Comparison of ENCODE assay signal across 36 mouse cellular contexts in the genomic region with DNA sequence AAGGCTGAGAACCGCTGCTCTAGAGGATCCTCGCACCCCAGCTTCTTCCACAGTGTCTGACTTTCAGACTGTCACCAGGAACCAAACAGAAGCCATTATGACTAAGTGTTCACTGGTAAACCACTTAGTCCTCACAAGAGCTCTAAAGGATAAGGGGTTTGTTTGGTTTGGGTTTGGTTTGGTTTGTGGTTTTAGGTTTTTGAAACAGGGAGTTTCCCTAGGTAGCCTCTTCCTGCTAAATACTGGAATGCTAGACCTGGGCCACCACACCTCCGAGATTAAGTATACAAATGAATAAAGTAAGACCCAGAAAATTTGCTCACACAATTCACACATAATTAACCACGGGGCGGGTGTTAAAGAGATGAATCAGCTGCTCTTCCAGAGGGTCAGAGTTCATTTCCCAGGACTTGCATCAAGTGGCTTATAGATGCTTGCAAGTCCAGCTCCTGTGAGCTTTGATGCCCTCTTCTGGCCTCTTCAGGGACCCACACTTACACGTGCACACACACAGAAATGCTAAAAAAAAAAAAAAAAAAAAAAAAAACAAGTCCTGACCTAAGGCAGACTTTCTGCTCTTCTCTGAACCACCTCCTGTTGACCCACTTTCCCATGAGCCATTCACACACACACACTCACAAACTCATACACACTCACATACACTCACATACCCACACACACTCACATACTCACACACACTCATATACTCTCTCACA. TPM values are rescaled to one million over a fixed set of nuclear protein-coding genes. Genes with fewer than 3 reads are reported as not detected.
DNase-seq lines count a peak whose midpoint lies in the region; ATAC-seq and TF ChIP-seq lines count a peak whose summit lies in the region.
"Had no signal": no experiment of that assay in that cellular context is flagged by ENCODE, and none has a peak within 500 bp of the region (broad histone marks: within the 10 kb centered on the region; RNA-seq: fewer than 3 reads in every experiment).

No protein-coding gene starts in this region.

- H3K4me2 ChIP-seq in liver, embryonic 12.5 days = no peak overlapping the region
- no peak overlapping the region for H3K4me2 ChIP-seq in CH12.LX (ENCODE audit: insufficient read depth, low read depth, poor library complexity, severe bottlenecking)
- H3K4me2 ChIP-seq: heart, embryonic 15.5 days; lung, embryonic 15.5 days; midbrain, embryonic 15.5 days; neural tube, embryonic 15.5 days had no signal

- no peaks in the 10 kb centered on the region for H3K4me1 ChIP-seq in liver, adult 2 months (ENCODE audit: control insufficient read depth, insufficient read depth, low read length)
- peaks cover 6% of the 10 kb centered on the region; the same call in 1 of the 2 replicates for H3K4me1 ChIP-seq in liver, embryonic 12.5 days
- H3K4me1 ChIP-seq in CH12.LX (ENCODE audit: control insufficient read depth in 1 of 2, insufficient read depth in 2 of 2) = no peaks in the 10 kb centered on the region
- H3K4me1 ChIP-seq: lung, embryonic 15.5 days; midbrain, embryonic 15.5 days; neural tube, embryonic 15.5 days had no signal

- no peak overlapping the region for H3K27ac ChIP-seq in liver, adult 2 months (replicated peaks; ENCODE audit: insufficient read depth, low read depth, low read length)
- H3K27ac ChIP-seq in liver, embryonic 12.5 days = no peak overlapping the region
- H3K27ac ChIP-seq in CH12.LX (ENCODE audit: insufficient read depth, low read depth) = no peak overlapping the region
- H3K27ac ChIP-seq: heart, embryonic 10.5 days; heart, embryonic 15.5 days; liver, embryonic 14.5 days; lung, embryonic 15.5 days; midbrain, embryonic 15.5 days; neural tube, embryonic 15.5 days had no signal

- peak; percentile 14 for DNase-seq in liver, adult 2 months (ENCODE audit: extremely low read depth, low read depth, low spot score)
- DNase-seq in 3T3-L1 (ENCODE audit: low read depth, low spot score) = peak; percentile 7
- no peak for DNase-seq in CH12.LX (ENCODE audit: extremely low read depth)
- peak; percentile 35 for DNase-seq in ZHBTc4 (ENCODE audit: low read depth, low spot score)
- no peak for DNase-seq in gastrocnemius, postnatal 4 days (ENCODE audit: low spot score in 2 of 2)
- no peak for DNase-seq in gastrocnemius, adult 8-10 months (ENCODE audit: low spot score in 2 of 2)
- DNase-seq: adrenal gland, adult 8-10 months; cerebellum, adult 2 months; cerebellum, postnatal 14 days; gastrocnemius, postnatal 14 days; heart, adult 11 months; kidney, postnatal 4 days; layer of hippocampus, postnatal 36 days; left cerebral cortex, postnatal 4 days; retina, postnatal 1 day; right cerebral cortex, postnatal 14 days; spleen, adult 18-20 months; thymus, adult 18-20 months; thymus, postnatal 36 days had no signal

- no peaks in the 10 kb centered on the region for H3K9me3 ChIP-seq in liver, embryonic 12.5 days (replicated peaks)
- H3K9me3 ChIP-seq in CH12.LX (replicated peaks; ENCODE audit: low read length) = peaks cover 2% of the 10 kb centered on the region
- H3K9me3 ChIP-seq: heart, embryonic 10.5 days; heart, embryonic 15.5 days; lung, embryonic 15.5 days; midbrain, embryonic 15.5 days; neural tube, embryonic 15.5 days had no signal

- no peaks in the 10 kb centered on the region for H3K27me3 ChIP-seq in liver, adult 2 months (ENCODE audit: control insufficient read depth, insufficient read depth, low read length)
- peaks cover 27% of the 10 kb centered on the region for H3K27me3 ChIP-seq in liver, embryonic 12.5 days (replicated peaks)
- H3K27me3 ChIP-seq in CH12.LX (replicated peaks) = no peaks in the 10 kb centered on the region
- H3K27me3 ChIP-seq: lung, embryonic 15.5 days; midbrain, embryonic 15.5 days; neural tube, embryonic 15.5 days had no signal

- TF ChIP-seq CTCF in liver, adult 2 months (IDR thresholded peaks at IDR 0.05; ENCODE audit: low read depth, low read length) = no peak
- no peak for TF ChIP-seq CTCF in CH12.LX (conservative IDR thresholded peaks at IDR 0.05 in 1 of 2, IDR thresholded peaks at IDR 0.05 in 1 of 2; ENCODE audit: low read depth in 2 of 2, low read length in 2 of 2)

- dilution Hi-C loops in CH12.LX (cut with MboI; ENCODE audit: extremely low pct_ligation_motif_present, extremely low pct_unique_long_range_greater_than_20kb, low sequenced_read_pairs) = no loop called here

- no peak for TF ChIP-seq POLR2A in liver, adult 2 months (IDR thresholded peaks at IDR 0.05; ENCODE audit: extremely low read depth, insufficient read depth, low read length)
- TF ChIP-seq POLR2A in CH12.LX (IDR thresholded peaks at IDR 0.05; ENCODE audit: low read depth, low read length) = no peak

- H3K36me3 ChIP-seq in liver, adult 2 months (ENCODE audit: control insufficient read depth, insufficient read depth, low read length) = no peaks in the 10 kb centered on the region
- H3K36me3 ChIP-seq in liver, embryonic 12.5 days = no peaks in the 10 kb centered on the region
- H3K36me3 ChIP-seq in CH12.LX (replicated peaks in 1 of 2; ENCODE audit: control insufficient read depth in 1 of 2, insufficient read depth in 1 of 2, low read length in 1 of 2) = no peaks in the 10 kb centered on the region
- H3K36me3 ChIP-seq: heart, embryonic 10.5 days; heart, embryonic 15.5 days; lung, embryonic 15.5 days; midbrain, embryonic 15.5 days; neural tube, embryonic 15.5 days had no signal

- no peak for TF ChIP-seq RAD21 in CH12.LX (IDR thresholded peaks at IDR 0.05; ENCODE audit: low read depth, low read length)

- no peak overlapping the region for H3K9ac ChIP-seq in liver, adult 2 months (ENCODE audit: low read depth, low read length)
- no peak overlapping the region for H3K9ac ChIP-seq in liver, embryonic 12.5 days
- no peak overlapping the region for H3K9ac ChIP-seq in CH12.LX (ENCODE audit: insufficient read depth, low read depth)
- H3K9ac ChIP-seq: heart, embryonic 15.5 days; liver, embryonic 14.5 days; lung, embryonic 15.5 days; midbrain, embryonic 15.5 days; neural tube, embryonic 15.5 days had no signal

- ATAC-seq in liver, embryonic 12.5 days = no peak
- ATAC-seq in megakaryocyte, adult 5-6 weeks (ENCODE audit: poor library complexity, severe bottlenecking) = no peak
- ATAC-seq: forebrain, embryonic 16.5 days; hindbrain, embryonic 16.5 days; midbrain, embryonic 15.5 days had no signal

- H3K4me3 ChIP-seq in liver, adult 2 months (ENCODE audit: insufficient read depth, low read depth, low read length) = no peak overlapping the region
- no peak overlapping the region for H3K4me3 ChIP-seq in liver, embryonic 12.5 days
- H3K4me3 ChIP-seq in CH12.LX (replicated peaks in 1 of 3; ENCODE audit: low read depth in 2 of 3, low read length in 2 of 3, poor library complexity in 1 of 3) = no peak overlapping the region
- H3K4me3 ChIP-seq: erythroblast, embryonic 14.5 days; heart, embryonic 10.5 days; heart, embryonic 15.5 days; lung, embryonic 15.5 days; midbrain, embryonic 15.5 days; neural tube, embryonic 15.5 days had no signal

- TF ChIP-seq EP300 in CH12.LX (IDR thresholded peaks at IDR 0.05; ENCODE audit: low read length) = no peak

- in situ Hi-C loops in CH12.LX (cut with MboI; ENCODE audit: low pct_ligation_motif_present, low pct_unique_long_range_greater_than_20kb, low sequenced_read_pairs) = no loop called here

- H3K79me2 ChIP-seq in liver, adult 2 months (ENCODE audit: control insufficient read depth, insufficient read depth, low read length) = no peaks in the 10 kb centered on the region
- H3K79me2 ChIP-seq in CH12.LX (replicated peaks; ENCODE audit: control insufficient read depth, extremely low read depth, insufficient read depth, poor library complexity, severe bottlenecking) = no peaks in the 10 kb centered on the region

- 87% methylated on average over 6 of the region's 6 CpGs for WGBS in liver, adult 2 months
- 65% methylated on average over 6 of the region's 6 CpGs for WGBS in liver, embryonic 12.5 days (ENCODE audit: insufficient replicate concordance)

TF ChIP-seq in CH12.LX, 34 proteins besides CTCF, POLR2A, EP300 and RAD21:
- TF ChIP-seq ZNF384 (IDR thresholded peaks at IDR 0.05; ENCODE audit: low read depth, low read length) (peak; percentile 59), PAX5 (IDR thresholded peaks at IDR 0.05; ENCODE audit: low read length) (no peak)

RNA-seq across cellular contexts. Expression of a gene that starts 19.3 kb away (rescaled TPM):
- 0.09 and 0.27 TPM in 2 replicates for total RNA-seq in liver, adult 2 months (2014; rRNA removed)
- 0.30 and 0.34 TPM in 2 replicates for polyA plus RNA-seq in liver, adult 2 months (2012; rRNA removed)
- 1.4 and 1.5 TPM in 2 replicates for polyA plus RNA-seq in liver, embryonic 12.5 days (2016; fragmentation: Nextera tagmentation; extraction: Ambion mirVana)
- total RNA-seq in CH12.LX (2012; rRNA removed) (1.5 and 1.7 TPM in 2 replicates), CH12.LX (2014; rRNA removed) (6.1 and 6.3 TPM in 2 replicates)
- 6.7 and 10.2 TPM in 2 replicates for polyA plus RNA-seq in CH12.LX (2012; ENCODE audit: insufficient read length, low read depth)
- total RNA-seq in megakaryocyte, adult 5-6 weeks (2015) = 137 and 168 TPM in 2 replicates
- total RNA-seq in megakaryocyte, adult 5-6 weeks (2017) = 120 and 142 TPM in 2 replicates
- 10 to 100 TPM in 1 of 2 experiments, 1 to 10 TPM in 1; 9.7 to 12.8 TPM for total RNA-seq in gastrocnemius, postnatal 4 days (2021)
- 1 to 10 TPM in 3 of 4 experiments, under 1 TPM in 1; 0.24 to 2.7 (median 1.3) TPM for total RNA-seq in gastrocnemius, adult 8-10 months (2022)
- polyA plus RNA-seq: erythroblast, embryonic 14.5 days had no signal

RNA-seq across cellular contexts. Expression of a gene that starts 30.6 kb away (rescaled TPM):
- not detected in 2 replicates for total RNA-seq in liver, adult 2 months (2014; rRNA removed)
- not detected in 2 replicates for polyA plus RNA-seq in liver, adult 2 months (2012; rRNA removed)
- 0.37 and 1.1 TPM in 2 replicates for polyA plus RNA-seq in liver, embryonic 12.5 days (2016; fragmentation: Nextera tagmentation; extraction: Ambion mirVana)
- total RNA-seq in CH12.LX (2012; rRNA removed) = 0.25 TPM in 2 replicates
- total RNA-seq in CH12.LX (2014; rRNA removed) = 0.51 and 0.62 TPM in 2 replicates
- 2.4 and 3.0 TPM in 2 replicates for polyA plus RNA-seq in CH12.LX (2012; ENCODE audit: insufficient read length, low read depth)
- 0.09 and 0.16 TPM in 2 replicates for total RNA-seq in megakaryocyte, adult 5-6 weeks (2015)
- not detected in 2 replicates for total RNA-seq in megakaryocyte, adult 5-6 weeks (2017)
- 10 to 100 TPM; 64.5 to 81.3 TPM for total RNA-seq in gastrocnemius, postnatal 4 days (2021)
- total RNA-seq in gastrocnemius, adult 8-10 months (2022) = 100 to 1,000 TPM; 239 to 486 (median 316) TPM
- total RNA-seq: heart, postnatal 25 days; megakaryocyte-erythroid progenitor cell, adult 5-6 weeks had no signal
- polyA plus RNA-seq: erythroblast, embryonic 14.5 days; forebrain, embryonic 11.5 days; forebrain, embryonic 16.5 days; intestine, embryonic 14.5 days had no signal

RNA-seq across cellular contexts. Expression of a gene that starts 51.6 kb away (rescaled TPM):
- total RNA-seq in liver, adult 2 months (2014; rRNA removed) = not detected in 2 replicates
- polyA plus RNA-seq in liver, adult 2 months (2012; rRNA removed) = not detected in 2 replicates
- 0.07 and 0.12 TPM in 2 replicates for polyA plus RNA-seq in liver, embryonic 12.5 days (2016; fragmentation: Nextera tagmentation; extraction: Ambion mirVana)
- 0.25 and 0.71 TPM in 2 replicates for total RNA-seq in CH12.LX (2012; rRNA removed)
- total RNA-seq in CH12.LX (2014; rRNA removed) = 0.28 and 0.47 TPM in 2 replicates
- polyA plus RNA-seq in CH12.LX (2012; ENCODE audit: insufficient read length, low read depth) = 0.18 and 0.36 TPM in 2 replicates
- total RNA-seq in megakaryocyte, adult 5-6 weeks (2015) = 0.16 and 0.83 TPM in 2 replicates
- total RNA-seq in megakaryocyte, adult 5-6 weeks (2017) = 0.07 TPM in 1 of 2 replicates, not detected in the other
- total RNA-seq in gastrocnemius, postnatal 4 days (2021) = under 1 TPM; 0.16 to 0.27 TPM
- not detected for total RNA-seq in gastrocnemius, adult 8-10 months (2022)
- total RNA-seq: adrenal gland, postnatal 4 days; gastrocnemius, postnatal 14 days; heart, postnatal 25 days; layer of hippocampus, postnatal 36 days; megakaryocyte-erythroid progenitor cell, adult 5-6 weeks had no signal
- polyA plus RNA-seq: cerebellum, adult 2 months; erythroblast, embryonic 14.5 days; forebrain, embryonic 11.5 days; forebrain, embryonic 16.5 days; hindbrain, embryonic 11.5 days; intestine, embryonic 14.5 days had no signal

Comparison
In these comparisons a context has a peak if more than half of its experiments do, and no peak if none do; other contexts are left out.
1. DNase-seq: peak in liver, adult 2 months (single experiment), 3T3-L1 (single experiment) and ZHBTc4 (single experiment); none in CH12.LX (single experiment), gastrocnemius, postnatal 4 days (0 of 2) and gastrocnemius, adult 8-10 months (0 of 2).
2. RNA of a gene that starts 19.3 kb away (total RNA-seq): 120 to 168 TPM in megakaryocyte, adult 5-6 weeks; 9.7 to 12.8 TPM in gastrocnemius, postnatal 4 days, 1.5 to 6.3 TPM in CH12.LX, 0.24 to 2.7 TPM in gastrocnemius, adult 8-10 months and 0.09 to 0.27 TPM in liver, adult 2 months; every median in the first group is over 4 times any median in the second.
3. RNA of a gene that starts 30.6 kb away (total RNA-seq): 239 to 486 TPM in gastrocnemius, adult 8-10 months and 64.5 to 81.3 TPM in gastrocnemius, postnatal 4 days; 0.25 to 0.62 TPM in CH12.LX, 0.09 to 0.16 TPM in megakaryocyte, adult 5-6 weeks and not detected in liver, adult 2 months; every median in the first group is over 10 times any median in the second.